Mouse (Mus musculus) heart, postnatal 4 days (tissue): Measurements from ENCODE around the gene Olfr313. TPM values are rescaled to one million over a fixed set of nuclear protein-coding genes. Genes with fewer than 3 reads are reported as not detected.
"Not testable (repeated sequence)": the region's sequence is repeated elsewhere in the genome, so short reads cannot be mapped to it uniquely, and the experiment has no call there.

Experiments
- DNase-seq: peaks from one replicate; pipeline ENCODE4 v3.0.0; 2021
- total RNA-seq, 2 experiments: library from RNA; stranded (reverse); gene quantifications; 2 replicates each; pipeline ENCODE4 v1.2.3; 2021

Olfr313 gene
- not detected for total RNA-seq

DNA sequence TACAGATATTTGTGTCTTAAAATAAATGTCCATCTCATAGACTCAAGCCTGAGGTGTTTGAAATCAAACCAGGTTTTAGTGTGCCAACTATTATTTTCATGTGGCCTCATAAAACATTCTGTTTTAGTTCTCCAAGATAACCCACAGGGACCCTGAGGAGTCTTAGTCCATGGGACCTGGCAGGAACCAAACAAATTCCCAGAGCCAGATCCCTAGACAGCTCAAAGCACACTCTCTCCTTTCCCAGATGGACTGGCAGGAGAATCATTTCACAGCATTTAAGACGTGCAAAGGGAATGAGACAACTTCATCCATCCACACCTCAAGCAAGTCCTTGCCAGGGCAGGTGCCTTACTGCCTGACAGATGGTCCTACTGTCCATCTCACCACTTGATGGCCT lies at the start of gene Olfr313:
Gene Olfr313, plus strand, starts transcription at position 301 of the 400 bp plus-strand sequence.
- not testable (repeated sequence) for DNase-seq

DNA sequence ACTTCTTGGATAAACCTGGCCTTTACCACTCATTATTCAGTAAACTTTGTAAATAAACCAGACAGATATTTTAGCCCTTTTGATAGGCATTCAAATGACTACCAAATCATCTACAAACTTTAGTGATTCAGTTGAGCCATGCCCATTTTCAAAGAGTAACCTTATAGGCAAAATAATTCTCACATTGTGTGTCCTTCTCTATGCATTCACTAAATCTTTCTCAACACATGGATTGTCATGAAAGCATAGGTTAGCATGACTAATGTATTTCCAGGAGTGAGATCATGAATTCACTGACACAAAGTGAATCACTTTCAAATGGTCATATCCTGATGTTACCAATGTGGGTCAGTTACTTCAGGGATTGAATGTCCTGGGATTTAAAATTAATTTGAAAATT lies 41.9 kb upstream of the Olfr313 start, which contains the start of gene Olfr315:
Gene Olfr315, plus strand, starts transcription at position 301 of the 400 bp plus-strand sequence.
- no peak for DNase-seq

DNA sequence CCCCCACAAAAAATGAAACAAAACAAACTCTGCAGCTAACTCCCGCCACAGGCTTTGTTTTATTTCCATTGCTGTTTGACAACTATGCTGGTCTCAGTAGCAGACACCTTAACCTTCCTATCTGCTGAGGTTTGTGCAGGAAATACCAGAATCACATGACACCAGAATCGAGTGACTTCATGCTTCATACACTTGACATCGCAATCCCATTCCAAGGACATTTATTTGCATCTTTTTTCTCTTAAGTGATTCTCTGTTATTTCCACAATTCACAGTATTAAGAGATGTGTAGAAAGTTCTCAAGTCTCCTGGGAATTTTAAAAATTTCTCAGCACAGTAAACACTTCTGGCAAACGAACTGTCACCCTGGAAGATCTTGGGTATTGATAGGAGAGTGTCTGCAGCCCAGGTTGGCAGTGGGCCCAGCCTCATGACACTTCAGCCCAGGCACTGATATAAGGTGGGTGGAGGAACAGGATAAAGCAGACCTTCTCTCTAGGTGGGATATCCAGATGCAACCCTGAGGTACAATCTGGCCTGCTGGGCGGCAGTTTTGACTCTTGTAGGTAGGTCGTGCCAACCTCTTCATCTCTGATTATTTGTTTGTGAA lies 32.2 kb upstream of the Olfr313 start, which contains the start of gene Olfr314:
Gene Olfr314, plus strand, starts transcription at position 473 of the 610 bp plus-strand sequence.
- no peak for DNase-seq

DNA sequence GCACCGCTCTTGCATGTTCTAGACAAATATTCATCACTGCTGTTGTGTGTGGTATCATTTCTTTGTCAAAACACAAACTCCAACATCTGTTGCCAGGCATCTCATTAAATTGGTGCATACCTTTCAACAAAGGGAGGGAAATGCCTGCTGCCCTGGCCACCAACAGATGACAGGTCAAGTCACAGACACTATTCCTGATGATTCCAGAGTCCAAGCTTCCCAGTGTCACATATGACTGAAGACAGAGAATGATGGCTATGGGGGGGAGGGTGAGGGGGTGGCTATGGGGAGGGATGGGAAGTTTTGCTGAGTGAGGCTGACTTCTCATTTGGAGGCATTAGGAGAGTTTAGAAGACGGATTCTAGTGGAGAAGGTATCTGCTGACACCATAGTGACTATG lies 30.6 kb upstream of the Olfr313 start:
- no peak for DNase-seq

DNA sequence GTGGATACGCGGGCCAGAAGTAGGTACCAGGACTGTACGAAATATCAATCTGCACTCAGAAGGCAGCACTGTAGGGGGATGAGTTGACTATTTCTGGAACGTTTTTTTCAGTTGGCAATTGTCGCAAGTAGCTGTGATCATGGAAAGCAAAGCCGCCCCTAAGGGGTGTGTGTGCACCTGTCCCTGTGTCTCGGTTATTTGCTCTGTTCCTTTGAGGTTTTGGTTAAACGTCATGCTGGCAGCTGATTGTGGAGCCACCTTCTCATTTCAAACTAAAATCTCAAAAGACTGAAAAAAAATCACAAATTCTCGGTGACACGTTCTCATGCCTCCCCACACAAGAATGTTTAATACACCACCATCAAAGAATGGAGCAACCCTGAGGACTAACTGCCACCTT lies 27.1 kb upstream of the Olfr313 start:
- DNase-seq, result no peak

DNA sequence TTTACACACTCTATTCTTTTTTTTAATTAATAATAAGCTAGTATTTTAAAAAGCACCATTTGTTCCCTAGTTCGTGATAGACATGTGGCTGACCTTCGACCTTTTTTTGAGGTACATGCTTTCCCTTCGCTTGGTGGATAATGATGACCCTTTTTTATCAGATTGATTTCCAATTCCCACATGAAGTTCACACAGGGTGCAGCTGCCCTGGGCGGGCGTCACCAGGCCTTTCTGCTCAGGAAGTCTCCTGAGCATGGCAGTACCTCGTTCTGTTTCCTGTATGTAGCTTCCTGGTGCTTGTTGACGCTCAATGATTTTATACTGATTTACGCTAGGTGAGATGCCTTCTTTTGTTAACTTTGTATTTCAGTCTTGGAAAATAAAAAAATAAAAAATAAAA lies 26.5 kb upstream of the Olfr313 start:
- no peak for DNase-seq

DNA sequence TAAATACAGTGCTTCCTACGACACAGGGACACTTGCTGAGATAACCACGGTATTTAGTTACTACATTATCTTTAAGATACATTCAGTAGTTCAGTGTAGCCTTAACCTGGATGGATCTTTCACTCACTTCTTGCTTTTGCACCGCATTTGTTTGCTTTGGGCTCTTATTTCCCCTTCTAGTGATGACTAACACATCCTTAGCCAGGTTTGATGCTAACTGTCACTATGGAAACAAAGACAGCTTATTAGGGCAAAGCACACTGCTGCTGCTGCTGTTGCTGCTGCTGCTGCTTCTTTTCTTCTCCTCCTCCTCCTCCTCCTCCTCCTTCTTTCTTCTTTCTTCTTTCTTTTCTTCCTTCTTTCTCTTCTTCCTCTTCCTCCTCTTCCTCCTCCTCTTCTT lies 25.3 kb upstream of the Olfr313 start:
- no peak for DNase-seq

DNA sequence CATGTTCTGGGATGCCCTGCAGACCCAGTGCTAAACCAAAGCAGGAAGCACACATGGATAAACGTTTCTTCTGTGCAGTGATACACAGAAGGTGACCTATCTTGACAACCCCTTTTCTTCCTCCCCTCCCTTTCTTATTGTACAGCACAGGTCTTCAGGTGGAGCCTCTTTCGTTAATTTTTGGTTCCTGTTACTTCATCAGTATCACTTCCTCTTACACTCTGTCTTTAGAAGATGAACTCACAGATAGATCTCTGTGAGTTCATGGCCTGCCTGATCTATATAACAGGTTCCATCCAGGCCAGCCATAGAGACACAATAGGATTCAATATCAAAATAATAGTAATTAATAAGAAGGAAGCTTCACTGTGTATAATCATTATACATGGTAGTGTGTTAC lies 24.7 kb upstream of the Olfr313 start:
- no peak for DNase-seq

DNA sequence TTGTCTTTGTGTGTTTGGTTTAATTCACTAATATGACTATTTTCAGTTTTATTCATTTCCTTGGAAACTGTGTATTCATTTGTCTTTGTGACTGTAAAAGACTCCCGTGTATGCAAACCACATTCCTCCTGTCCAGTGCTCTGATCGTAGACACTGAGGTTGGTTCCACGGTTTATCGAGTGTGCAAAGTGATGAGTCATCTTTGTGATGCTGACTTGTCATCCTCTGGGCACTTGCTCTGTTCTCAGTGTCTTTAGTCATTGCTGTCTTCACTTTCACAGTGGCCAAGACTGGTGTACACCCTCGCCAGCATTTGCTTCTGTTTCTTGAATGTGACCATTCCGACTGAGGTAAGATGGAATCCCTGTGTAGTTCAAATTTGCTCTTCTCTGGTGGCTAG lies 24.2 kb upstream of the Olfr313 start:
- DNase-seq, result no peak

DNA sequence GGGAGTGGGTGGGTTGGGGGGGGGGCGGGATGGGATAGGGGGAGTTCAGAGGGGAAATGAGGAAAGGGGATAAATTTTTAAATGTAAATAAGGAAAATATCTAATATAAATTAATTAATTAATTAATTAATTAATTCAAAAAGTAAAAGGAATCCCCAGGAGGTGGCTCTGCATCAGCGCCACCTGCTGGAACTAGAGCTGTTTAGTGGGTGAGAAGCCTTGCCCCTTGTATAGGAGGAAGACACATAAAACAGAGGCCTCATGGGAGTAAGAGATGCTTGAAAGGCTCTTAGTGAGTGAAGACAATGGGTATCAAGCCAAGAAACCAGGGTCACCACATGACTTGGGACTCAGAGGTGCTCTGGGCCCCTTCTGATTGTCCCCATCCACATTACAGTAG lies 18.9 kb upstream of the Olfr313 start:
- DNase-seq, result no peak

DNA sequence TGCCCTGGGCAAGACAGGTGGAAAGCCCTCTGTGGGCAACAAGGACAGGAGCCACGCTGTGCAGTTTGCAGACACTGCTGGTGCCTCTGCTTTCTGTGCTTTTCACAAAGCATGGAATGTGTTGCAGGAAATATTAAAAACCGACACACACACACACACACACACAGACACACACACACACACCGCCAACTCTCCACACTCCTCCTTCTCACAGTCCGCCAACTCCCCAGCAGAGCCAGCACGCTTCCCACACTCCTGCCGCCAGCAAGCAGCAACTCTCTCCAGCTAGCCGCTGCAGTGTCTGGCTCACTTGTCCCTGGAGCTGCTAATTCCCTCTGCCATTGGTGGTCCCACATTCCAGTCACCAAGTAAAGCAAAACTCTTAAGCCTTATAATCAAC lies 17.9 kb upstream of the Olfr313 start:
- peak; percentile 9 for DNase-seq

DNA sequence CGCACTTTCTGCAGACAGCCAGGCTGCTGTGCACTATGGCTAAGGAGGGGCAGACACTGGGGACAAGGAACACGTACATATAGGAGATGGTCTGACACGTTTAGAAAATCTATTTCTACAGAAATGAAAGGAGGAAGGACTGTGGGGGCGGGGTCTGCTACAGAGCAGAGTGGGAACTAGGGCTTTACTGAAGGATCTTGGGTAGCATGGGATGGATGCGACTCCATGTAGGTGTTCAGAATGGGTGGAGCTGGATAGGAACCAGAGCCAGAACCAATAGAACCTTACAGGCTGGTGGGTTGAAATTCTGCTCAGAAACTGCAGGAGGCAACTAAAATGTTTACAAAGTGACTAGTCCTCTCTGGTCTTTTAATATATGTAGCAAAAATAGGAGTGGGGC lies 15.1 kb upstream of the Olfr313 start:
- DNase-seq, result no peak

DNA sequence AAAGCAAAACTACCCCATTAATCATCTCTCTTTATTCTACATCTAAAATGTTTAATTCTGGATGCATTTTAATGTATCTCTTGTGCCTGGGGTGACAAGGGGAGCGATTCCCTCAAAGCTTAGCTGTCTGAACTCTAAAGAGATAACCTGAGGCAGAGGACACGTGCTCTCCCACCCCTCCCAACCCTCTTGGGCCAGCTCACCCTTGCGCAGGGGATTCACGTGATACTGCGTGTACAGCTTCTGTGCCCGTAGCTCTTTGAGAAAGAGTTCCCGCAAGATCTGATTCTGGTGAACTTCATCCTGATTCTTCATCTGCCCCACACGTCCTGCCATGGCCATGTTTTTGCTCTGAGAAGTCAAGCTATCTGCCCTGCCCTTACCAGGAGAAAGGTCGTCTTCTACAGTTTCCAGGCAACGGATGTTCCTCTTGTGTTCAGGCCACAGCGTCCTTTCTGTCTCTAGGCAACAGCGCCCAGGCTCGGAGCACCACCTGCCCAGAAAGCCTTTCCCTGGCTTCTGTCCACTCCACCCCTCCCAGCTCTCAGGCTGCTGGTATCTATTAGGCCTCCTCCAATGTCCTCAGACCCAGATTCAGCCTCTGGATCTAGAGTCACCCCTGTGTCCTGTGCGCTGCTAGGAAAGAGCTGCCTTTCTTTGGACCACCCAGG lies 13.1 kb upstream of the Olfr313 start, which contains the start of gene Fam183b:
Gene Fam183b, minus strand, starts transcription at position 403 of the 671 bp plus-strand sequence.
- peak; percentile 18 for DNase-seq

DNA sequence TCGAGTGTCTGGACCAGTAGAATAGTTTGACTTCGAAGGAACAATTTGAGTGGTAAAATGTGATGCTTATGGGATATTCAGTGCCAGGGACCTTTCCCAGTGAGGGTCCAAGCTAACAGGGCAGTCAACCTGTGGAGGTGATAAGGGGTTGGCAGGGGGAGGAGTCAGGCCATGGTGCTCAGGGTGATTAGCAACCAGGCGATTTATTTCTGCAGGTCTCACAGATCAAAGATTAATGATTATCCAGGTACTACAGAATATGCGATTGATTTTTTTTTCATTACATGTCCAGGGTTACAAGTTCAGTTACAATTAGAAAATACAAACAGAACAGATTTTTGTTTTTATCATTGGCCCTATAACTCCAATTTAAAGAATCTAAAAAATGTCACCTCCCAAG lies 10.9 kb upstream of the Olfr313 start:
- DNase-seq, result no peak

DNA sequence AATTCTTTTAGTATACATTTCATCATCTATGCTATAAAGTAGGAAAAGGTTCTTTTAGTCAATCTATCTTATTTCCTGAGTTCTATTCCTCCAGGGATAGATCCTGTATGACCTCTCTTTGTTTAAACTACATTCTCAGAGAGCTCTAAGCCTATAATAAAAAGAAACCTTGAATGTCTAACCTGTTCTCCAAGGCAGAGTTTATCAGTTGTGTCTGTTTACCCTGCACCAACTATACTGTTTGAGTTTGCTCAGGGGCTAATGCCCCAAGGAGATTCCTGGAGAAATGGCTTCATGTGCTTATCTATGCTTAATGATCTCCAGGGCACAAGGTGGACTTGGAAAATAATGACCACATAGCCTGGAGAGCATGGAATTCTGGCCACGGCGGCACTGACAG lies 10.4 kb upstream of the Olfr313 start:
- no peak for DNase-seq

DNA sequence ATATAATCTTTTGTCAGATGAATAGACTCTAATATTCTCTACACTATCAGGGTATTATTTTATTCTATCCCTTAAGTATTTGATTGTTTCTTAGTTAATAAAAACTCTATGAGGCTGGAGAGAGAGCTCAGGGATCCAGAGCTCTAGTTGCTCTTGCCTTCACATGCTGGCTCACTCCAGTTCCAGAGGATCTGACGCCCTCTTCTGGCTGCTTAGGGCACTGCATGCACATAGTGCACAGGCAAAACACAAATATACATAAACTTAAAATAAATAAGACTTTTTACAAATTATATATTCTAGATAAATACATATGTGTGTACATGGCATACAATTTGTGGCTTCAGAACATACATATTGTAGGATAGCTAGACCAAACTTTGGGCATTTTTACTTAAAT lies 2.8 kb upstream of the Olfr313 start:
- no peak for DNase-seq

DNA sequence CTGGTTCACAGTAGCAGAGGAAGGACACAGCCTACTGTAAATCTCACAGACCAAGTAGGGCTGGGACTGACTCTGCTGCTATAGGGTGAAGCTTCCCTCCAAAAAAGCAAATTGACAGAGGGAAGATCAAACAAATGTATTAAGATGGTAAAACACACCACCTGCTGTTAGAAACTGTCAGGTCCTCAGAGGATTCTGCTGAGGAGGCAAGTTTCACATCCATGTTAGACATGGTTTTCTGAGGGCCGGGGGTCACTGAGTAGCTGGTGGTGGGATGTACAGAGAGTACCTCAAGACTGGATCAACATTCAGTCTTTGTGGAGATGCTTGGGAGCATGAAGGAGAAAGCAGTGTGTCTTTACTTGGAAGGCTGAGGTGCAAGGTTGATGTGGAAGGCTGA lies 876 bp downstream of the Olfr313 start:
- DNase-seq, result no peak

DNA sequence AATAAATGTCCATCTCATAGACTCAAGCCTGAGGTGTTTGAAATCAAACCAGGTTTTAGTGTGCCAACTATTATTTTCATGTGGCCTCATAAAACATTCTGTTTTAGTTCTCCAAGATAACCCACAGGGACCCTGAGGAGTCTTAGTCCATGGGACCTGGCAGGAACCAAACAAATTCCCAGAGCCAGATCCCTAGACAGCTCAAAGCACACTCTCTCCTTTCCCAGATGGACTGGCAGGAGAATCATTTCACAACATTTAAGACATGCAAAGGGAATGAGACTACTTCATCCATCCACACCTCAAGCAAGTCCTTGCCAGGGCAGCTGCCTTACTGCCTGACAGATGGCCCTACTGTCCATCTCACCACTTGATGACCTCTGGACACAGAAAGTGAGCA lies 14.1 kb downstream of the Olfr313 start, which contains the start of gene Olfr312:
Gene Olfr312, plus strand, starts transcription at position 301 of the 400 bp plus-strand sequence.
- DNase-seq, result not testable (repeated sequence)

DNA sequence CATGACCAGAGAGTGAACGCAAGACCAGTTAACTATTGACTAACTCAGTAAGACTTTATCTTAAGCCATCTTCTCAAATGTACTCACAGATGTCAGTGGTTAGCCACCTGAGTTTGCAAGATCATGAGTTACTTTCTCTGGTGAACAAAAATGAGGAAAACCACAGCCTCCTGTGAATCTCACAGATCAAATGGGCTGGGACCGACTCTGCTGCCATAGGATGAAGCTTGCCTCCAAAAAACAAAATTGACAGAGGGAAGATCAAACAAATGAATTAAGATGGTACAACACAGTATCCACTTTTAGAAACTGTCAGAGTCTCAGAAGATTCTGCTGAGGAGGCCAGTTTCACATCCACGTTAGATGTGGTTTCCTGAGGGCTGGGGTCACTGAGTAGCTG lies 15.0 kb downstream of the Olfr313 start:
- DNase-seq, result no peak

DNA sequence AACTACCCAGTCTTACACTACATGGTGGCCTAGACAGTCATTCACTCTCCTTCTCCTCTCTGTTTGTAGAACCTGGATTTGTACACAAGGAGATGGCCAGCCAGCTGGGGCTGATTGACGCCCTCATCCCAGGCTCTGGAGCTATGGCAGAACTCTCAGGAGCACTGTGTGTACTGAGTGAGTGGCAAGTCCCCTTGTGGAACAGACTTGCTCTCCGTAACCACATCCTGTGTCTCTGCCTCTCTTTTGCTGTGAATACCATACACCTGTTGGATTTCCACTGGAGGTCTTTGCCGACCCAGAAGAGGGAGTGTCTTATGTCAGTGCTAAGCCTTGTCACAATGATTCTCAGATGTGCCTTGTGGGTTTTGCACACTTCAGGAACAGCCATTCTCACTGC lies 17.7 kb downstream of the Olfr313 start:
- not testable (repeated sequence) for DNase-seq

DNA sequence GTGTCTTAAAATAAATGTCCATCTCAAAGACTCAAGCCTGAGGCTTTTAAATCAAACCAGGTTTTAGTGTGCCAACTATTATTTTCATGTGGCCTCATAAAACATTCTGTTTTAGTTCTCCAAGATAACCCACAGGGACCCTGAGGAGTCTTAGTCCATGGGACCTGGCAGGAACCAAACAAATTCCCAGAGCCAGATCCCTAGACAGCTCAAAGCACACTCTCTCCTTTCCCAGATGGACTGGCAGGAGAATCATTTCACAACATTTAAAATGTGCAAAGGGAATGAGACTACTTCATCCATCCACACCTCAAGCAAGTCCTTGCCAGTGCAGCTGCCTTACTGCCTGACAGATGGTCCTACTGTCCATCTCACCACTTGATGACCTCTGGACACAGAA lies 24.2 kb downstream of the Olfr313 start, which contains the start of gene Olfr311:
Gene Olfr311, plus strand, starts transcription at position 301 of the 400 bp plus-strand sequence.
- not testable (repeated sequence) for DNase-seq

DNA sequence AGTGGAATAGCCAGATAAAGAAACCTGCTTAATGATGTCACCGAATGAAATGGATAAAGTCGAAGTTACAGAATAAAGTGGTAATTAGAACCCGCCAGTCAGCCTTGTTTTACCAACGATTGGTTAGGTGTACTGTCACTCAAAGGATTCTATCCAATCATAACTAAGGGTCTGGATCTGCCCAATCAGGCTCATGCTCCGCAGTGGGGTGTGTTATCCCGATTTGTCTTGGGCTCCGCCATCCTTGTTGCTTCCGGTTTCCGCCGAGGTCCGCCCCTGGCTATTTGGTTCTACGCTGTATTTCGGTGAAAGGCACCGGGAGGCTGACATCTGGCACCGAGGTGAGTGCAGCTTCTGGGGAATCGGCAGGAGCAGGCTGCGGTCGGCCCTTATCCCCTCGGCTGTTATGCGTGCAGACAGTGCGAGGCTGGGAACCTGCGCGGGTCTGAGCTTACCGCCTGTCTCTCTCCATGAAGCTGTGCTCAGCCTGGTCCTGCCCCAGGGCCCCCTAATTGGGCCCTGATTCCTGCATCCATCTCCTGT lies 32.2 kb downstream of the Olfr313 start, which contains the start of gene Gm12258:
Gene Gm12258, plus strand, starts transcription at position 240 of the 543 bp plus-strand sequence.
- peak; percentile 85 for DNase-seq

DNA sequence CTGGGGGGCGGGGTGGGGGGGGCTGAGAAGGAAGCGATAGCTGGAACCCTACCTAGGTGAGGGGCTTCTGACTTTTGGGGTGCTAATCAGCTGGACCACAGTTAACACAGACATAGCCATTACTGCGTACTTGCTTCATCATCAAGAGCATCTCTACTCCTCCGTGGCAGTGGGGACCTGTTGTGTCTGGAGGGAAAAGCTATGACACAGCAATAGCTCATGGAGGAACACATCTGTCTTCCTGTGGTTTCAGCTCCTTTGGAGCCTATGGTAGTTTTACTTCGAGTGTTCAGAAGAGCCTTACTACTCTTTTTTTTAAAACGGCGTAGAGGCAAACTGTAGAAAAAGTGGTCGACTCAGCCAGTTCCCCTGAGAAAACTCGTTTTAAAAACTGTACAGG lies 32.8 kb downstream of the Olfr313 start:
- no peak for DNase-seq

DNA sequence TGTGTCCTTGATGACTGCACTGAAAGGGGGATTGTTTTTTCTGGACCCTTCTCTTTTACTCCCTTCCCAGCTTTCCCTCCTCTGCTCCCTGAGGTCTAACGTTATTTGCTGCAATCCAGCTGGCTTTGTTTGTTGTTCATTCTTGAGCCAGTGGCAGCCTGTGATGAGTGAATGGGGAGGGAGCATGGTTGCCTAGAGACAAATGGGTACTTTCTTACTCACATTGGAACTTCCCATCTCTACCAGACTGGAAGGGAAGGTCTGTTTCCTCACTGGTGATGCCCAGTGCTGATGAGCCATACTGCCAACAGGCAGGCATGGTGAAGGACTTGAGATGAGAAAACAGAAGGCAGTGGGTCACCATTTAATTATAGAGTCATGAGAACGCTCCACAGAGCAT lies 34.9 kb downstream of the Olfr313 start:
- DNase-seq, result no peak
